Mouse (Mus musculus) MEL (cell line): Measurements from ENCODE around the gene Gm11060. TPM values are rescaled to one million over a fixed set of nuclear protein-coding genes. Genes with fewer than 3 reads are reported as not detected.

Experiments
- DNase-seq: peaks from one replicate; pipeline ENCODE4 v3.0.0; 2011; ENCODE audit warnings: low read depth, low spot score
- H3K27ac ChIP-seq: 2 replicates; pipeline ENCODE4 v1.5.1; 2012; ENCODE audit warnings: low read depth, mild to moderate bottlenecking, control low read depth, low read length, moderate library complexity; ENCODE audit not compliant: control insufficient read depth
- H3K27me3 ChIP-seq, 2 experiments: fragments of 150-350 bp in 1 of 2; sonication (generic) in 1 of 2; 2 replicates each; pipeline ENCODE4 v1.6.1; 2012; ENCODE audit warnings: low read length in 2 of 2, mild to moderate bottlenecking in 2 of 2, improper control_type of control experiment in 1 of 2, moderate library complexity in 1 of 2; ENCODE audit not compliant: insufficient read depth in 2 of 2, control insufficient read depth in 1 of 2
- H3K36me3 ChIP-seq, 2 experiments: 2 replicates each; pipeline ENCODE4 v1.6.1; 2012 to 2014; ENCODE audit warnings: low read length in 2 of 2, improper control_type of control experiment in 1 of 2, inconsistent platforms in 1 of 2, mild to moderate bottlenecking in 1 of 2; ENCODE audit not compliant: insufficient read depth in 2 of 2, control insufficient read depth in 1 of 2
- H3K4me1 ChIP-seq, 2 experiments: fragments of 150-350 bp in 1 of 2; sonication (generic) in 1 of 2; 2 replicates each; pipeline ENCODE4 v1.6.1; 2012; ENCODE audit warnings: low read length in 2 of 2, improper control_type of control experiment in 1 of 2, mild to moderate bottlenecking in 1 of 2; ENCODE audit not compliant: insufficient read depth in 2 of 2, control insufficient read depth in 1 of 2
- H3K4me3 ChIP-seq, 2 experiments: fragments of 150-350 bp in 1 of 2; sonication (generic) in 1 of 2; 2 replicates each; pipeline ENCODE4 v1.5.1; 2012; ENCODE audit warnings: low read depth in 2 of 2, low read length in 2 of 2, mild to moderate bottlenecking in 2 of 2, moderate library complexity in 2 of 2, control low read depth in 1 of 2, improper control_type of control experiment in 1 of 2; ENCODE audit not compliant: control insufficient read depth in 1 of 2, insufficient read depth in 1 of 2
- H3K79me2 ChIP-seq: 2 replicates; pipeline ENCODE4 v1.6.1; 2012; ENCODE audit warnings: mild to moderate bottlenecking, low read length, moderate library complexity; ENCODE audit not compliant: control insufficient read depth, poor library complexity, insufficient read depth
- H3K9ac ChIP-seq: 2 replicates; pipeline ENCODE4 v1.6.1; 2012; ENCODE audit warnings: low read depth, mild to moderate bottlenecking, control low read depth, low read length, moderate library complexity; ENCODE audit not compliant: control insufficient read depth, poor library complexity, severe bottlenecking
- H3K9me3 ChIP-seq: fragments of 150-350 bp; sonication (generic); replicated peaks from 2 replicates; pipeline ENCODE4 v1.6.1; 2012; ENCODE audit warnings: mild to moderate bottlenecking, low read length, improper control_type of control experiment, moderate library complexity; ENCODE audit not compliant: insufficient read depth
- CHD1 ChIP-seq: IDR thresholded peaks from 2 replicates; pipeline ENCODE4 v1.6.1; 2012; ENCODE audit warnings: low read depth, mild to moderate bottlenecking, inconsistent platforms, low read length, improper control_type of control experiment
- CHD2 ChIP-seq: IDR thresholded peaks from 2 replicates; pipeline ENCODE4 v1.6.1; 2011; ENCODE audit warnings: low read length, improper control_type of control experiment
- E2F4 ChIP-seq: IDR thresholded peaks from 2 replicates; pipeline ENCODE4 v1.6.1; 2011; ENCODE audit warnings: low read depth, low read length, improper control_type of control experiment, borderline replicate concordance
- ELF1 ChIP-seq: IDR thresholded peaks from 2 replicates; pipeline ENCODE4 v1.6.1; 2014; ENCODE audit warnings: low read depth, mild to moderate bottlenecking, inconsistent platforms, low read length, improper control_type of control experiment, moderate library complexity
- ETS1 ChIP-seq: IDR thresholded peaks from 2 replicates; pipeline ENCODE4 v1.6.1; 2012; ENCODE audit warnings: low read depth, mild to moderate bottlenecking, inconsistent platforms, low read length, improper control_type of control experiment, moderate library complexity
- GABPA ChIP-seq: IDR thresholded peaks from 2 replicates; pipeline ENCODE4 v1.6.1; 2012; ENCODE audit warnings: low read depth, mild to moderate bottlenecking, inconsistent platforms, low read length, improper control_type of control experiment, moderate library complexity
- GATA1 ChIP-seq: IDR thresholded peaks from 2 replicates; pipeline ENCODE4 v1.6.1; 2011; ENCODE audit warnings: low read depth, low read length, improper control_type of control experiment
- HCFC1 ChIP-seq: IDR thresholded peaks from 2 replicates; pipeline ENCODE4 v1.6.1; 2012; ENCODE audit warnings: low read depth, mild to moderate bottlenecking, inconsistent platforms, low read length, improper control_type of control experiment, moderate library complexity
- KAT2A ChIP-seq: conservative IDR thresholded peaks from 2 replicates; pipeline ENCODE4 v1.6.1; 2012; ENCODE audit warnings: low read depth, low read length, improper control_type of control experiment, inconsistent platforms
- MAFK ChIP-seq: IDR thresholded peaks from 2 replicates; pipeline ENCODE4 v1.6.1; 2011; ENCODE audit warnings: low read depth, mild to moderate bottlenecking, low read length, improper control_type of control experiment, borderline replicate concordance
- MAX ChIP-seq: IDR thresholded peaks from 2 replicates; pipeline ENCODE4 v1.6.1; 2011; ENCODE audit warnings: low read length, improper control_type of control experiment
- MAZ ChIP-seq: IDR thresholded peaks from 2 replicates; pipeline ENCODE4 v1.6.1; 2012; ENCODE audit warnings: low read depth, mild to moderate bottlenecking, inconsistent platforms, low read length, improper control_type of control experiment
- MXI1 ChIP-seq: IDR thresholded peaks from 2 replicates; pipeline ENCODE4 v1.6.1; 2011; ENCODE audit warnings: mild to moderate bottlenecking, low read depth, low read length, improper control_type of control experiment
- MYB ChIP-seq: IDR thresholded peaks from 2 replicates; pipeline ENCODE4 v1.6.1; 2011; ENCODE audit warnings: mild to moderate bottlenecking, low read depth, low read length, improper control_type of control experiment
- NRF1 ChIP-seq: IDR thresholded peaks from 2 replicates; pipeline ENCODE4 v1.6.1; 2014; ENCODE audit warnings: low read depth, mild to moderate bottlenecking, inconsistent platforms, low read length, improper control_type of control experiment, moderate library complexity; ENCODE audit not compliant: poor library complexity, insufficient read depth, severe bottlenecking
- POLR2A ChIP-seq, 2 experiments: IDR thresholded peaks; 2 replicates each; pipeline ENCODE4 v1.6.1; 2011 to 2012; ENCODE audit warnings: low read length in 2 of 2, mild to moderate bottlenecking in 2 of 2, control low read depth in 1 of 2, improper control_type of control experiment in 1 of 2, low read depth in 1 of 2, moderate library complexity in 1 of 2; ENCODE audit not compliant: control insufficient read depth in 1 of 2, insufficient read depth in 1 of 2, poor library complexity in 1 of 2
- POLR2AphosphoS5 ChIP-seq: IDR thresholded peaks from 2 replicates; pipeline ENCODE4 v1.6.1; 2012; ENCODE audit warnings: low read depth, borderline replicate concordance, mild to moderate bottlenecking, inconsistent platforms, low read length, moderate library complexity, mixed read lengths
- RCOR1 ChIP-seq: IDR thresholded peaks from 2 replicates; pipeline ENCODE4 v1.6.1; 2012; ENCODE audit warnings: low read depth, mild to moderate bottlenecking, inconsistent platforms, low read length, improper control_type of control experiment
- SMC3 ChIP-seq: IDR thresholded peaks from 2 replicates; pipeline ENCODE4 v1.6.1; 2011; ENCODE audit warnings: low read depth, low read length, improper control_type of control experiment
- UBTF ChIP-seq: IDR thresholded peaks from 2 replicates; pipeline ENCODE4 v1.6.1; 2012; ENCODE audit warnings: low read depth, mild to moderate bottlenecking, inconsistent platforms, low read length, improper control_type of control experiment, moderate library complexity, borderline replicate concordance; ENCODE audit not compliant: insufficient read depth
- USF2 ChIP-seq, 2 experiments: IDR thresholded peaks; 2 replicates each; pipeline ENCODE4 v1.6.1; 2011 to 2012; ENCODE audit warnings: improper control_type of control experiment in 2 of 2, low read length in 2 of 2, borderline replicate concordance in 1 of 2, inconsistent platforms in 1 of 2, low read depth in 1 of 2, mild to moderate bottlenecking in 1 of 2; ENCODE audit not compliant: insufficient read depth in 1 of 2
- ZC3H11A ChIP-seq: IDR thresholded peaks from 2 replicates; pipeline ENCODE4 v1.6.1; 2012; ENCODE audit warnings: low read depth, mild to moderate bottlenecking, inconsistent platforms, low read length, improper control_type of control experiment
- polyA plus RNA-seq, 2 experiments: library from polyadenylated mRNA; stranded (reverse) in 1 of 2; unstranded in 1 of 2; fragments of >175 nt in 1 of 2; fragments of >200 nt in 1 of 2; gene quantifications; 2 replicates each; pipeline versions ENCODE4 v1.2.1 to v1.2.4; 2012; ENCODE audit warnings: low replicate concordance in 2 of 2, low read depth in 1 of 2; ENCODE audit not compliant: insufficient read length in 2 of 2, insufficient read depth in 1 of 2, missing spikeins in 1 of 2
- total RNA-seq: library from RNA; depleted of rRNA; stranded (reverse); fragments of 300-350 nt; gene quantifications from 2 replicates; pipeline ENCODE4 v1.2.3, GENCODE M21; 2012

The Gm11060 gene
- total and polyA plus RNA-seq, 3 experiments: not detected

DNA sequence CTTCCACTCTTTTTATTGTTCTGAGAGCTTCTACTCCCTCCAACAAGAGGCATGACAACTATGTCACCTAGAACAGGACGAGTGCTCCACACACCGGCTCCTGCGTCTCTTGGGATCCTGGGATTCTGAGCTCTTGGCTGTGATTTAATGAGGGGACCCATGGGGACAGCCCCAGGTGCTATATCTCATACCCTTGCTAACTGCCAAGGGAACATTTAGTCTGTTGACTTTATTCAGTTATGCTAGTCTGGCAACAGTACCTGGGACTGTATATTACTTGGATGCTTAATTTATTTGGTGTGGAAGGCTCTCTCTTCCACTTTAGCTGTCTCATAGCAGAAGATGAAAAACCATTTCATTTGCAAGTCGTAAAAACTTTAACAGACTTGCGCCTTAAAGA is 16.0 kb upstream of the Gm11060 start:
- TF ChIP-seq MAX: no peak
- TF ChIP-seq NRF1: no peak
- no peak for TF ChIP-seq MAZ
- no peak for TF ChIP-seq USF2 (IDR thresholded peaks at IDR 0.05; ENCODE audit: borderline replicate concordance in 1 of 2, insufficient read depth in 1 of 2, low read depth in 1 of 2, low read length in 2 of 2)
- no peak for TF ChIP-seq UBTF
- TF ChIP-seq MYB: no peak
- TF ChIP-seq POLR2A (IDR thresholded peaks at IDR 0.05; ENCODE audit: control insufficient read depth in 1 of 2, insufficient read depth in 1 of 2, low read depth in 1 of 2, low read length in 2 of 2, poor library complexity in 1 of 2): no peak
- TF ChIP-seq GABPA: no peak
- TF ChIP-seq SMC3: no peak
- TF ChIP-seq HCFC1: no peak
- TF ChIP-seq CHD2: no peak
- TF ChIP-seq, all 39 proteins: peak for 0
- peaks cover 8 to 21% of the 10 kb centered on the region in 2 experiments for H3K27me3 ChIP-seq
- DNase-seq: no peak
- no peaks in the 10 kb centered on the region for H3K79me2 ChIP-seq
- H3K9me3 ChIP-seq: no peaks in the 10 kb centered on the region
- no peak overlapping the region for H3K9ac ChIP-seq
- no peaks in the 10 kb centered on the region for H3K4me1 ChIP-seq
- H3K27ac ChIP-seq: no peak overlapping the region
- H3K36me3 ChIP-seq: no peaks in the 10 kb centered on the region
- no peak overlapping the region for H3K4me3 ChIP-seq

DNA sequence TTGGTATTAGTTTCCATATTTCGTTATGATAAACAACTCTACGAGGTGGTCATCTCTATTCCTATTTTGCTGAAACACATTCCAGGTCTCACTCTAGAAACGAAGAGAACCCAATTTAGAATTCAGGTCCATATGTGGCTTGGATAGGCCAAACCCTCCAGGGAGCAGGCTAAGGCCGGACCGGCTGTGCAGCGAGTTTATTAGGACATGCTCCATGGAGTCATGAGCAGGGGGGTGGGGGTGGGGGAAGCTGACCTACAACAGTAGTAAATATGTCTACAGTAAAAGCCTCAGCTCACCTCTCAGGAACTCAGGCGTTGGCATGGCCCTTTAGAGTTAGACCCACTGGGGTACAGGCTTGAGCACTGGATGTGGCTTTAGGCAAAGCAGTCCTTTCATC is 14.7 kb upstream of the Gm11060 start:
- H3K4me3 ChIP-seq: no peak overlapping the region
- H3K79me2 ChIP-seq: no peaks in the 10 kb centered on the region
- peaks cover 8 to 19% of the 10 kb centered on the region in 2 experiments for H3K27me3 ChIP-seq
- H3K27ac ChIP-seq: no peak overlapping the region
- no peaks in the 10 kb centered on the region for H3K4me1 ChIP-seq
- TF ChIP-seq E2F4: no peak
- no peak for TF ChIP-seq MXI1
- no peak for TF ChIP-seq GABPA
- TF ChIP-seq CHD1: no peak
- TF ChIP-seq MAFK: no peak
- TF ChIP-seq KAT2A: no peak
- no peak for TF ChIP-seq USF2 (IDR thresholded peaks at IDR 0.05; ENCODE audit: borderline replicate concordance in 1 of 2, insufficient read depth in 1 of 2, low read depth in 1 of 2, low read length in 2 of 2)
- TF ChIP-seq POLR2AphosphoS5: no peak
- no peak for TF ChIP-seq MAZ
- no peak for TF ChIP-seq GATA1
- TF ChIP-seq ZC3H11A: no peak
- TF ChIP-seq ELF1: no peak
- no peak for TF ChIP-seq SMC3
- no peak for TF ChIP-seq UBTF
- no peak for TF ChIP-seq ETS1
- no peak for TF ChIP-seq RCOR1
- no peak for DNase-seq
- H3K36me3 ChIP-seq: no peaks in the 10 kb centered on the region
- H3K9ac ChIP-seq: no peak overlapping the region
- no peaks in the 10 kb centered on the region for H3K9me3 ChIP-seq
